Mouse (Mus musculus): ENCODE results near the gene Opcml.

Gene Opcml

DNA sequence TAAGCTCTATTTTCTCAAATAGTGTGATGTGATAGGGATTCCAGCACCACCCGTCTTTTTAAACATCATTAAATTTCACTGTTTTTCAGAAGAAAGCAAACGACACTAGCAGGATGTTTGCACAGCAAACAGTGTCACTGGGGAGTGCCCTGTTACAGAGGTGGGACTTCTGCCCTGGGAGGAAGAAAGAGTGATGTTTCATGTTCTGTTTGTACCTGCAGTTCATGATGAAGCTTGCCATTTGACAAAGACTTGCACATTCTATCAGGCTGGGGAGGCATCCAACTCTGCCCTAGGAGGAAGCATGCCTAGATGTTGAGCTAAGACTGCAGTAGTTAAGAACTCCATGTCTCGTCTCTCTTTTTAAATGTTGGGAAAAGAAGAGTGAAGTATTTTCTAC is 222.6 kb downstream of the Opcml start:
- DNase-seq: no peak

DNA sequence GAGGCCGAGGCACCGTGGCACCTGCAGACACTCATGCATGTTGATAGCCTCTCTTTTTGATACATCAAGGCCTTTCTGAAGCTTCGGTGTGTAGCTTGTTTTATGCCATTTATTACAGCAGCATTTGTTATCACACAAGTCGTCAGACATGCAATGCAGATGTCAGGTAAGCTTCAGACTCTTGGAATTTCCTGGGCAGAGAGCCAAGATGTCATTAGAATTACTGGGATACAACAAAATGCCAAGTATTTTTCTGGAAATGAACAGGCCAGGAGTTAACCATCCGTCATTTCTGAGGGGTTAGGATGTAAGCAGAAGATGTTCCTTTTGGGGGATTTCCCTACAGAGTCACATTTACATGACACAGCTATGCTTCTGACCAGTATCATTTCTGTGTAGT is 237.6 kb downstream of the Opcml start:
- DNase-seq: no peak

DNA sequence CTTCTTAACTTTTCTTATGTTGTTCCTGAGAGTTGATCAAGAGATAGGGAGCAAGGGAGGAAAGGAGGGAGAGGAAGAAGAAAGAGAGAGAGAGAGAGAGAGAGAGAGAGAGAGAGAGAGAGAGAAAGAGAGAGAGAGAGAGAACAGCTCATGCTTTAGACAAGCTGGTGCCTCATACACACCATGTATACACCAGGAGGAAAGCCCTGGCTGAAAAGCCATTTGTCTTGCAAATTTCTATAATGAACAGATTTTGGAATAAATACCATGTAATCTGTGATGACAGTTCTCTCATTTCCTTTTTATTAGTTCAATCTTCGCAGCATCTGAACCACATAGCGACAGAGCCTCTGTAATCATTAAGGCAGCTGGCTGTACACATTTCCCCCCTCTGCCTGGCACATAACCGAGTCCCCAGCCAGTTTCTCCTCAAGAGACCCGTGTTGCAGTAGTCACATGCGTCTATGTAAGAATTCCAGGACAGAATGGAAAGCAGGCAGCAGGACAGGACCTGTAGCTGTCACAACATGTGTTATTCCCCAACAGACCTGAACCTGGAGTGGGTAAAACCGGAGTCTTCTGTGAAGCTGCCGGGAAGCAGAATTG is 238.3 kb downstream of the Opcml start:
- DNase-seq: no peak

DNA sequence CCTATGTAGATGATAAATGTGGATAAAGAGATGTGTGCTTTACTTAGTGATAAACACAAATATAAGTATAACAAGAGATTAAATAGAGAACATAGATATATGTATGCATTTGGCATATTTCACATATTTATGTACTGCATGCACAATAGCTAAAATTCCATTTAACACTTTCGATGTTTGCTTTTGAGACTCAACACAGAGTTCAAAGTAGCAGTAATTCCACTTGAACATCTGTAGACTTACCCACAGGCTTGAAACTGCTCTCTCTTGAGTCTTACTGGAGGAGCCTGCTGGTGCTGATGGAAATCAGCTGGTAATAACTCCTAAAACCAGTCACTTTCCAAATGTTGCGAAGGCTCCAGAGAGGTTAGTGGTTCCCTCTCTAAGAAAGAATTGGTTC is 258.6 kb downstream of the Opcml start:
- no peak for DNase-seq

DNA sequence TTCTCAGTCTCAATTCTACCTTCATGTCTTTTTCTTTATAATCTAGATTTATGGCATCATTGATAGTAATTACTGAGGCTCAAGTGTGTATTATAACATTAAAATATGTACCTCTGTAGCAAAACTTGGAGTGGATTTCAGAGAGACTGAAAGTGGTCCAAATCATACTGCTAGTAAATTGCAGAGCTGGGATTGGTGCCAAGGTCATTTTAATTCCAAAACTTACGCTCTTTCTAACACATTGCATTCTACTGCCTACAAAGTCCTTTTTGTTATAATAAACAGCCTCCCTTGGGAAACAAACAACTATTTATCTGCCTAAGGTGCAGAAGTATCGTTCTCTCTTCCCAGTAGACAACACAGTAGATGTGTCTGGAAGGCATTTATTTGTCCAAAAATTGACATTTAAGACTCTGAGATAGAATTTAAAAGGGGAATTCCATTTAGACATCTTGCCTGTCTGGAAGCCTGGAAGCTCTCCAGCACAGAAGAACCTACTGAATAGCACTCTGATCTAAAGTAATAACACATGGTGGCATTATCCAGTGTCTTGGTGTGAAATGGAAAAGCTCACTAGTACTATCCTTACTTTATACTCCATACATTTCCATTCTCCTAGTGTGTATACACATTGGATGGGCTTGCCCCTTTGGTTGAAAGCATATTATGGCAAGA is 266.7 kb downstream of the Opcml start:
- DNase-seq: no peak

DNA sequence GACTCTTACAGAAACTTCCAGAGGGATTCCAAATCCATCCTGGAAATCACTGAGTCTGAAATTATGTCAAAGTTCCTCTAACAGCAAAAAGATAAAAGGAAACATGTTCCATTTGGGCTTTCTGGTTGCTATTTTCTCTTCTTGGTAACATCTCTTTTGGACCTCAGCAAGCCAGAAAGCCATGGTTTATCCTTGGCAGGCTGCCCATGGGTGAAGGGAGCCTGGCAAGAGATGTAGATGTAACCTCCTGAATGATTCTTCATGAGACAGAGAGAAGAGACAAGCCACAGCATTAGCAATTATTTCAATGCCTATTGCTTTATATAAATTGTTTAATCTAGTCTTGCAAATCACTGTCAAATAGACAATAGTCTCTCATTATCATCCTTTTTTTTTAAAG is 274.6 kb downstream of the Opcml start:
- no peak for DNase-seq

DNA sequence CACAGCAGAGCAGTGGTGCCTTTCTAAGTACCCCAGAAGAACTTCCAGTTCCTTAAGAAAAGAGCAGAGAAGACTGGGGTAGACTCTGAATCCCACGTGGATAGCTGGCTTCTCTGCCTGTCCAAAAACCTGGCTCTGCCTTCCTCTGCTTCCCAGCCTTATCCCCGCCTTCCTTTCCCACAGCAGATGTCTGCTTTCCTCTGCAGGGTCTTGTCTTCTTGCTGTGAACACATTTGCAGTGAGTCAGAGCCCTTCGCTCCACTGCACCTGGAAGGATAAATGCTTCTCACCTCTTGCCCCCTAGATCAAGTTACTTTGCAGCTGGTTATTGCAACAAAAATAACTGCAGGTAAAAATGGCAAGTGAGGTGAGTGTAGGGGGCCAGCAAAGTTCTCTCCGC is 290.1 kb downstream of the Opcml start:
- DNase-seq: no peak

DNA sequence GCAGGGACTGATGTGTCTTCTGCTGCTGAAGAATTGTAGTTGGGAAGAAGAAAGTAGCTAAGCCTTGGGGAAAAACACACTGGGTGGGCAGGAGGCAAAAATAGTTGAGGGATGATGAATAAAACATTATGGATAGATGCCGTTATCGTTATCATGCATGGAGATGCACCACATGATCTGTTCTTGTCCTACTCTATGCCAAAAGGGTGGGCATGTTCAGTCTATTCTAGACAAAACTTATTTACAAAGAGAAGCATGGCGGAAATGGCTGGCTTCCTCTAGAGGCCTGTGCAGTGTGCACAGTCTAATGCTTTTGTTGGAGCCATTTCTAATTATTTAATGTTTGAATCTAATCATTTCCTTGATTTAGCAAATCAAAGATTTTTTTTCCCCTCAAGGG is 293.2 kb downstream of the Opcml start:
- no peak for DNase-seq

DNA sequence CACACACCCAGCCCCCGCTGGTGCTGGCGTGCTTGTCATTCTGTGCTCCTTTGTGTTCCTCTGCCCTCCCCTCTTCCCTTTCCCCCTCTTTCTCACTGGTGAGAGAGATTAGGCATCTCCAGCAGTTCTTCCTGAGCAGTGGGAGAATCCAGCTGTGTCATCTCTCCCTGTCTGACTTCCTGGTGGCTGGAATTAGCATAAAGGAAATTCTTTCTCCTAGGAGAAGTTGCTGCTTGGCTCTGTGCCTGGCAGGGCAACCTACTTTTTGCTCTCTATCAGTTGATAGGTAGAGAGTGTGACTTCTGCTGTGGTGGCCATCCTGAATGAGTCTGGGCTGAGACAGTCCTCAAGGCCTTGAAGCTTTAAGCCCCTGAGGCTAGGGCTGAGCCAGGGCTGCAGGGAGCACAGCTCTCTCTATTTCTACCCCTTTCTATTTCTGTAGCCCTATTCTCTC is 293.7 kb downstream of the Opcml start:
- no peak for DNase-seq

DNA sequence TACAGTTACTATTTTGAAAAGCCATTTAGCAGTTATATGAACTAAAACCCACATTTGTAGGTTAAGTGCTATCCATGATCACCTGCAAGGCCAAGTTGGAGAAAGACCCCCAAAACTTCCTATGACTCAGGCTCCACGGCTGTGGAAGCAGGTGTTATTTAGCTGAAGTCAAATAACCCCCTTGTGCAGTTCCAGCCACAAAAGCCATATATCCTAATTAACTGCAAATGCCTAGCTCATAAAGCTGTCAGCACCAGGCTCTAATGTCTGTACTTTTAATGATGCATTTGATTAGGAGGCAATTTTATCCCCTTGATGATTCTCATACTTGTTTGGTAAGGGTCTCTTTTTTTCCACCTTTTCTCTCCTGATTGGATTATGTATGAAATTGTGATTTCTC is 300.8 kb downstream of the Opcml start:
- DNase-seq: no peak

DNA sequence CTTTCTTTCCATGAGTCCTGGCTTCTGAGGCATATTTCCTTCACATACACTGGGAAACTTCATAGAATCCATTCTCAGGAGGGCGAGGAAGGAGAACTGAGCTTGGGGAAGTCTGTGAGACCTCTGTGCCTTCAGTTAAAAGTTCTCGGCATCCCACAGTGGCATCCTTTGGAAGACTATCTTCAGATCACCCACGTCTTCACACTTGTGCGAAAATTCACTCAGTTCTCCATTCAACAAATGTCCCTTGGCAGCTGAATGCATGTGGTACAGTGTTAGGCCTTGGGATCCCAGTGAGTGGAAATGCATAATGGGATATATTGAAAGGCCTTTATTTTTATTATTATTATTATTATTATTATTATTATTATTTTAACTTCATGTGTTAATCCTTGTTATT is 304.1 kb downstream of the Opcml start:
- no peak for DNase-seq

DNA sequence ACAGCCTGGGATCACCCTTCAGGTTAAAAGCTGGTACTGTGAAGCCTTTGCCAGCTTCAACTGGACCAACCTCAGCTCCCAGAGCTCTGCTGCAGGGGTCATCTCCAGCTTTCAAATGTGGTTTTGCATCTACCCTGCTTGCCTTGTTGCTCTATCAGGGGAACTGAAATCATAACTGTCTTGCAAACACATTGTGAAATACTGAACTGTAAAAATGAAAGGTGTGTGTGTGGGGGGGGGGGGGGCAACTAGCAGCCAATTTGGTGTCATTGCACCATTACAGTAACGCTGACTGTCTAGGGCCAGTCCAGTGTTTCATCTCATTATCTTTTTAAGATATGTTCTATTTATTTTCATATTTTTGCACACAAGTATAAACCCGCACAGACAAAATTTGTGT is 305.6 kb downstream of the Opcml start:
- no peak for DNase-seq

DNA sequence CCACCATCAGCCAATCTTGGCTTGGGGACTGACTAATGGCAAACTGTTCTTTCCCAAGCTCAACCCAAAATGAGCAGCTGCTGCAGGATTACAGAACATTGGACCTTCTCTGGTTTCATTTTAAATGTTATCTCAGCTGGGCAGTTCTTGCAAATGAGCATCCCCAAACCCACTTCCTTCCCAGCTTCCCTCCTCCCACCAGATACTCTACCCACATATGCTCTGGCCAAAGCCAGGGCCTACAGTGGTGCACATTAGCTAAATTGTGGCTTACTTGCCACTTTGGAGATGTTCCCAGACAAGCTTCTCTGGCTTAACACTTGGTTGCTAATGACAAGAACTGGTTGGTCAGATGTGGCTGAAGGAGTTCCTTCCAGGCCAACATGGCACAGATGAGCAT is 311.4 kb downstream of the Opcml start:
- DNase-seq: no peak

DNA sequence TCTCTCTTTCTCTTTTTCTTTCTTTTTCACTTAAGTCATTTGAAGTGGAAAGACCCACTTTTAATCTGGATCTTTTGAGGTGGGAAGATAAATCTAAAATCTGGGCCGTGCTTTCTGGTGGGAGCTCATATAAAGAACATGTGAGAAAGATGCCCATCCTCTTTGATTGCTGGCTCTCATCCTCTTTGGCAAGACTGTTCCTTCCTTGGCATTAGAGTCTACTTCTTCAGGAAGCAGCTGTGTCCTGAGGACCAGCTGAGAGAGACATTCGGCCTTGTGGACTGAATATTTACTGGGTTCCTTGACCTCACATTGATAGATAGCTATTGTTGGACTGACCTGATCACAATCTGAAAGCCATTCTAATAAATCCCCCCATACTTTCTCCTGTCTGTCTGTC is 331.3 kb downstream of the Opcml start:
- DNase-seq: no peak

DNA sequence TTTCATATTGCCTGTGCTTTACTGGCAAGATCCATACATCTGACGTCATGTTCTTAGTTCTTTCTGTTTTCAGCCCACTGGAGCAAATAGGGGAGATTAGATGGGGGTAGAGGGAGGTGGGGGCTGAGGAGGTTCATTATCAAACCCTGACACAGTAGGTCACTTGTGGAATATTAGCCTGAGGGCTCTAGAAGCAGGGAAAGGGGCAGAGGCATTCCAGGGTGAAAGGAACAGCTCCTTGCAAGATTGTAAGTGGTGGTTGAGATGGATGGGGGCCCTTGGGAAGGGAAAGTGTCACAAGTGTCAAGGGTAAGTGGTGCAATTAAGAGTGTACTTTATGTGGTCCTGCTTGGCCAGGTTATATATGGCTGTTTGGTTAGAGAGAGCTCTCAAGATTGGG is 338.2 kb downstream of the Opcml start:
- no peak for DNase-seq

DNA sequence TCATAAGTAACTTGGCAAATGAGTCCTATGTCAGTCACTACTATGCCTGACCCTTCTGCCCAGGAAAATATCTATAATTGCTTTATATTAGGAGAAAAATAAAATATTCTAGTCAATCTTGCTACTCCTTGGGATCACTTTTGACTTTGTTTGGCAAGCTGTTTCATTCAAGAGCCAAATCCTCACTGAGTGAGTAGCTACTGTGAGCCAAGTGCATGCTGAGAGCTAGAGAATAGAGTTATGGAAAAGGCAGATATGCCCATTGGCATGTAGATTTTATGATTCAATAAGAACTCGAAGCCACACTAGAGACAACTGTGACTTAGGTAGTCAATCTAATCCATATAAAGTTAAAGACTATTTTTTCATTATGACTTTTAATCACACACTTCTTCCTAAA is 340.9 kb downstream of the Opcml start:
- no peak for DNase-seq

DNA sequence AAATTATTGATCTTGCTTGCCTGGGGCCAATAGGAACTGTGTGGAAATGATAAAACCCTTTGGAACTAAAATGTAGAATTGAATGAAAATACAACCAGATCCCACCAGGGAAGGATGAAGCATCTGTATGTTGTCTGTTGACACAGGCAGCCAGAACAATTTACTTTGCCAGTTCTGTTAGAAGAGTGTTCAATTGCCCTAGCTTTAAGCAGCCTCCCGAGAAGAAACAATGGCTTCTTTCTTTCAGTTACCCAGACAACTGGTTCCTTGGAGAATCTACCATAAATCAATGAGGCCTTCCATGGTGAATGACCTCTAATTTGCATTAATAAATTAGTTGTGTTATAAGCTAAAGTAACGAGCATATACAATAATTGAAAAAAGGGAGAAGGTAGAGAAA is 346.0 kb downstream of the Opcml start:
- DNase-seq: no peak

DNA sequence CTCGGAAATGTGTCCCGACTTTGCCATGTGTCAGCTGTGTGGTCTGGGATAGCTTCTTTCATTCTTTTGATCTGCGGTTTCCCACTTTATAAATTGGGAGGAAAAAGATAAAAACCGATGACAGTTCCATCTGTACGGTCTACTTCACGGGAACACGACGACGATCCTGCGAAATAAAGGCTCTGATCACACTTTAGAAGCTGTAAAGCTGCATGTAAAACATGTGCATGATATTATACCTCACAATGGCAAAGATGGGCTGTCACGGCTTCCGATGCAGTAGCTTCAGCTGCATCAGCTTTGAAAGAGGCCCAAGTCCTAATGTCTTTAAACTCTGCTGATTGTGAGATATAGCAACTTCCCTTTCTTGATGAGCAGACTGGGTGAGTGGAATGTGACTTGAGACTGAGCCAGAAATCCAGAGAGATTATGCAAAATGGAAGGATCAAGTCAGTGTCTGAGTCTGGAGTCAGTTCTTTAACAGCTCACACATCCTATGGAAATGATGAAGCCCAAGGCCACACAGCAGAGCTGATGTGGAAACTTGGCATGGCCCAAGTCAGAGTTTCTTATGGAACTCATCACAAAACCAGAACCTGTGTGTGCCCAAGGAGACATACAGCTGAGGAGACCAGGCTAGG is 349.5 kb downstream of the Opcml start:
- DNase-seq: no peak

DNA sequence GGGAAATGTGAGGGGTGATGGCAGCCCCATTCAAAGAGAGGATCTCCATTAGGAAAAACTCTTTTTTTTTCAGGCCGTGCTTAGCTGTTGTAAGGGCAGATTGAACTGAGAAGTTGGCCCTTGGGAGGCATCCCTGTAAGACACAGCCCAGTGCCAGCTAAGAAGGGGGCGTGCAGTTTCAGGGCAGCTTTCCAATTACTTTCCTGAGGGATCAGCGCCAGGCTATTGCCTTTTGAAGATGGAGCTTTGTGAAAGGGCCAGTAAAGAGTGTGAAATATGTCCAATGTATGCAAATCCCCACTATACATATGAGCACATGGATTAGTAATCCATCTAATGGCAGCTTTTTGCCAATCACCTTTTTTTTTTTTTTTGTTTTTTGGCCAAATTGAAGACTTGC is 358.9 kb downstream of the Opcml start:
- DNase-seq: no peak

DNA sequence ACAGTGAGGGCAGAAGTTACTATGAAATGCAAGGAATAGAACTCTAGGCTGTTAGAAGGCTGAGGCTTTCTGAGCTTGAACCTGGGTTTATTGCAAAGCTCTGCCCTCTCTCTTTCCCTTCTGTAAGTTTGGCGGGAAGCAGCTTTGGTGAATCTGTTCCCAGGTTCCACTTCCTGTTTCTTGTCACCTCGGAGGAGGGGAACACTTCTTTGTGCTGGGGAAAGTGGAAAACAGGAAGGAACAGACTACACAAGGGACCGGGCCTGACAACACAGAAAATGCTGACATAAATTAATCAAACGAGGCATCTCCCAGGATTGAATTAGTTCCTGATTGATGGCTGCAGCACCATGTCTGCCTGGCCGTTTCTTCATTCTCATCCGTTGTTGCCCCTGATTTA is 363.2 kb downstream of the Opcml start:
- DNase-seq: no peak

DNA sequence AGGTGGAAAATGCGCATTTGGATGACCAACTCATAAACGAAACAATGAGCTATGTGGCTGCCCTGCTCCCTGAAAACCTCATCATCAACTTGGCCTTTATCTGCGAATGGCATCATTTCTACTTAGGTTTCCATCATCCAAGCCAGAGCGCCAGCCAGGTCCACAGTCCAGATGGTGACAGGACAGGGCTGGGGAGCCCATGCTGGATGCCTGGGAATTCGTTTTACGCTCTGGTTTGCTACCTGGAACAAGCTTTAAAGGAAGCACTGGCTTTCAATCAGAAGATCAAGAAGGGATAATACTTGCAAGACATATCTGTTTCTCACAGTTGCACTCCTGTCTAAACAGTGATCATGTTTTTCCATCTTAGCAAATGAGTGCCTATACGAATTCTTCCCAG is 366.5 kb downstream of the Opcml start:
- DNase-seq: no peak

DNA sequence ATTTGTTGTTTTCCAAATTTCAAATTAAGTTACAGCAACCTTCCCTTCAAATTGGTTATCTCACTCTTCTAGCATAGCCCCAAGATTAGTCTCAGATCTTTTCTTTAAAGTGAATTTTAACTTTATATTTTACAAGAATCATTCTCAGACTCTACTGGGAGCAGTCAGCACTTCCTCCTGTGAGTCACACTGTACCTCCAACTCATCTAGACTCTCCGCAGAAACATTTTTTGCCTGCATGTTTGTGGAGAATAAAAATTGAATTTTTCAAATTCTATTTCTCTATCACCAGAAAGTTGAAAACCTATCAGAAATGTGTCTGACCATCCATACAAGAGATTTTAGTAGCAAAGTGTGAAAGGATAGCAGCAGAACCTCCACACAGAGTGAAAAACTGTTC is 370.4 kb downstream of the Opcml start:
- DNase-seq: no peak

DNA sequence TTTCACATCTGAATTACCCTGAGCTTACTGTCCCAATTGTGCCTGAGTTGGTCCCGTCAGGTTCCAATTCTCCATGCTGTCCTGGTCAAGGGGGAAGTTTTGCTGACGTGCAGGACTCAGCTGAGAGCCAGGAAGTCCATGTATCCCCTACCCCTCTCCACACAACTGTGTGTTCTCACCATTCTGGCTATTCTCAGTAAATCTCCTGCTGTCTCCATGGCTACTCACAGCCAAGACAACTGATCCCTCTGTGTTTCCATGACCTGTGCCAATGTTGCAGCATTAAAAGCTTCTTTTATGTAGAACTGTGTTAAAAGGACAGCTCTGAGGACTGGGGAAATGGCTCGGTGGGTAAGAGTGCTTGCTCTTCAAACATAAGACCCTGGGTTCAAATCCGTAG is 373.4 kb downstream of the Opcml start:
- no peak for DNase-seq

DNA sequence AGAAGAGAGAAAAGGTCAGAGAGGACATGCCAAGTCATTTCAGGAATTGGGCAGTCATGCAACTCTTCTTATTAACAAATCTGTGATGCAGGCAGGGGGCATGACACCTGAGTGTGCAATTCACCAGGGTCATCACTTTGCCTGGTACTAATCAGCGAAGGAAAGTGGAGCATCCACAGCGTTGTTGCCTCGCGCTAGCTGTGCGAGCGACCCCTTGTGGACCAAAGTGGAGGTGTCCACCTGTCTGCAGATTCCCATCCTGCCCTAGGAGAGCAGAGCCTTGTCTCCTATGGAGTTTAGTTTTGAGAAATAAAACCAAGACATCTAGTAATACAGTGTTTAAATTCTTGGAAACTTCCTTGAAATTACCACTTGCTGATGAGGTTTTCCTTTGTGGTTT is 381.3 kb downstream of the Opcml start:
- DNase-seq: peak in 1 of 2 experiments; percentile 8

DNA sequence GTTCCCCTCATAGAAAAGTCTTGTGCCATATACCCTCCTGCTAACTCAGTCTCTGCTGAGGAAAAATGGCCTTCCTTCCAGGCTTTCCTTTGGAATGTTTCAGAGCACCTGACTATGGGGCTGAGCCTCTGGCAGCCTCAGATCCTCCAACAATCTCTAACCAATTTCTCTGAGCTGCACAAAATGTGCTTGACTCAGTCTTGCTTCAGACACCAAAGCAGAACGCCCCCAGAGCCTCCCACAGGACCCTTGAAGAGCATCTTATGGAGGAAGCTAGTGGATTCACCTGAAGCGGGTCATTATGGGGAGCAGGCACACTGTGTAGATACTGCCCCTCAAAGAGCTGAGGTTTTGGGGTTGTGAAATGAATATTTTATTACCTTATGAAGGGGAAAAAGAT is 386.5 kb downstream of the Opcml start:
- no peak for DNase-seq
